Mouse (Mus musculus) embryonic facial prominence, embryonic 13.5 days (tissue): Measurements from ENCODE around the gene Carnmt1. TPM values are rescaled to one million over a fixed set of nuclear protein-coding genes. Genes with fewer than 3 reads are reported as not detected.

Experiments used
- ATAC-seq: fragments of 200-750 bp; cut with Nextera tagmentation; 2 replicates; pipeline ENCODE4 v1.8.0; 2017; ENCODE audit warnings: low read depth; ENCODE audit not compliant: insufficient number of reproducible peaks, insufficient read depth, low FRiP score, low TSS enrichment
- H3K27ac ChIP-seq: fragments of 300-500 bp; sonication (generic); 2 replicates; pipeline ENCODE4 v1.5.1; 2015; ENCODE audit warnings: moderate library complexity, mild to moderate bottlenecking, inconsistent platforms
- H3K27me3 ChIP-seq: fragments of 300-500 bp; sonication (generic); 2 replicates; pipeline ENCODE4 v1.6.1; 2015; ENCODE audit warnings: mild to moderate bottlenecking, inconsistent platforms
- H3K36me3 ChIP-seq: fragments of 300-500 bp; sonication (generic); 2 replicates; pipeline ENCODE4 v1.6.1; 2015; ENCODE audit warnings: mild to moderate bottlenecking, inconsistent platforms
- H3K4me1 ChIP-seq: fragments of 300-500 bp; sonication (generic); 2 replicates; pipeline ENCODE4 v1.6.1; 2015; ENCODE audit warnings: inconsistent platforms
- H3K4me2 ChIP-seq: fragments of 300-500 bp; sonication (generic); 2 replicates; pipeline ENCODE4 v1.6.1; 2015; ENCODE audit warnings: moderate library complexity, mild to moderate bottlenecking, inconsistent platforms
- H3K4me3 ChIP-seq: fragments of 300-500 bp; sonication (generic); 2 replicates; pipeline ENCODE4 v1.5.1; 2015; ENCODE audit warnings: mild to moderate bottlenecking, inconsistent platforms
- H3K9ac ChIP-seq: fragments of 300-500 bp; sonication (generic); 2 replicates; pipeline ENCODE4 v1.6.1; 2015; ENCODE audit warnings: mild to moderate bottlenecking, inconsistent platforms
- H3K9me3 ChIP-seq: fragments of 300-500 bp; sonication (generic); 2 replicates; pipeline ENCODE4 v1.6.1; 2016; ENCODE audit warnings: inconsistent platforms
- WGBS: fragments of 180-500 bp; shearing (Covaris S2); methylation state at CpG from one replicate; pipeline ENCODE4 v1.1.7; 2015; ENCODE audit warnings: mixed read lengths; 5-methylcytosine and 5-hydroxymethylcytosine counted together
- polyA plus RNA-seq: library from polyadenylated mRNA; unstranded; fragments of >200 nt; fragmentation: Nextera tagmentation; extraction: Ambion mirVana; gene quantifications from 2 replicates; pipeline ENCODE4 v1.2.1, GENCODE M21; 2015

Gene Carnmt1
- polyA plus RNA-seq, 1 experiment from 2014 or later, result 37.3 TPM

- no peaks in the 10 kb centered on the region for H3K9me3 ChIP-seq
- peaks cover 12% of the 10 kb centered on the region for H3K36me3 ChIP-seq
- 0 out of 2 replicates have a peak overlapping the region, but pooled peaks have one; percentile 11 for H3K27ac ChIP-seq
- no peaks in the 10 kb centered on the region for H3K27me3 ChIP-seq
- no peak overlapping the region for H3K4me2 ChIP-seq
- peaks cover 8% of the 10 kb centered on the region; the same call in 1 of the 2 replicates for H3K4me1 ChIP-seq
- WGBS, result 38% methylated on average over 4 of the region's 4 CpGs
- no peak for ATAC-seq
- H3K9ac ChIP-seq, result no peak overlapping the region
- no peak overlapping the region for H3K4me3 ChIP-seq
These were observed 29.6 kb upstream of the Carnmt1 start for GRCm38 (mm10) chr19:18641001-18641400.

- no peaks in the 10 kb centered on the region for H3K9me3 ChIP-seq
- H3K4me1 ChIP-seq, result peaks cover 8% of the 10 kb centered on the region; the same call in 1 of the 2 replicates
- peaks cover 13% of the 10 kb centered on the region for H3K36me3 ChIP-seq
- H3K4me2 ChIP-seq, result no peak overlapping the region
- H3K27me3 ChIP-seq, result no peaks in the 10 kb centered on the region
- H3K4me3 ChIP-seq, result no peak overlapping the region
- 54% methylated on average over 4 of the region's 4 CpGs for WGBS
- no peak overlapping the region for H3K27ac ChIP-seq
- ATAC-seq, result no peak
- H3K9ac ChIP-seq, result no peak overlapping the region
These were observed 27.2 kb upstream of the Carnmt1 start for GRCm38 (mm10) chr19:18643411-18643810.

- no peaks in the 10 kb centered on the region for H3K9me3 ChIP-seq
- H3K4me2 ChIP-seq, result no peak overlapping the region
- no peak overlapping the region for H3K9ac ChIP-seq
- no peak for ATAC-seq
- H3K4me1 ChIP-seq, result peaks cover 8% of the 10 kb centered on the region; the same call in 1 of the 2 replicates
- H3K4me3 ChIP-seq, result no peak overlapping the region
- 86% methylated on average over 6 of the region's 6 CpGs for WGBS
- no peak overlapping the region for H3K27ac ChIP-seq
- peaks cover 13% of the 10 kb centered on the region for H3K36me3 ChIP-seq
- no peaks in the 10 kb centered on the region for H3K27me3 ChIP-seq
These were observed 26.5 kb upstream of the Carnmt1 start for GRCm38 (mm10) chr19:18644084-18644483.

- Histone ChIP-seq H3K27ac (no peak overlapping the region), H3K9me3 (no peaks in the 10 kb centered on the region), H3K4me1 (0 out of 2 replicates have a peak, but pooled peaks cover 3% of the 10 kb centered on the region), H3K4me3 (no peak overlapping the region), H3K4me2 (no peak overlapping the region), H3K36me3 (peaks cover 13% of the 10 kb centered on the region), H3K27me3 (no peaks in the 10 kb centered on the region), H3K9ac (no peak overlapping the region)
- 58% methylated on average over 3 of the region's 3 CpGs for WGBS
- no peak for ATAC-seq
These were observed 24.2 kb upstream of the Carnmt1 start for GRCm38 (mm10) chr19:18646397-18646796.

- Histone ChIP-seq H3K27ac (no peak overlapping the region), H3K4me3 (no peak overlapping the region), H3K36me3 (peaks cover 13% of the 10 kb centered on the region), H3K4me1 (no peaks in the 10 kb centered on the region), H3K4me2 (no peak overlapping the region), H3K27me3 (no peaks in the 10 kb centered on the region), H3K9me3 (no peaks in the 10 kb centered on the region), H3K9ac (no peak overlapping the region)
- no peak for ATAC-seq
- 74% methylated on average over 5 of the region's 5 CpGs for WGBS
These were observed 23.6 kb upstream of the Carnmt1 start for GRCm38 (mm10) chr19:18646853-18647420.

GRCm38 (mm10) chr19:18647775-18648557, 22.6 kb upstream of the Carnmt1 start:
- Histone ChIP-seq H3K36me3 (peaks cover 6% of the 10 kb centered on the region; the same call in 1 of the 2 replicates), H3K27ac (no peak overlapping the region), H3K9me3 (no peaks in the 10 kb centered on the region), H3K4me3 (no peak overlapping the region), H3K4me1 (no peaks in the 10 kb centered on the region), H3K9ac (no peak overlapping the region), H3K4me2 (no peak overlapping the region), H3K27me3 (no peaks in the 10 kb centered on the region)
- 75% methylated on average over 9 of the region's 9 CpGs for WGBS
- ATAC-seq, result no peak

GRCm38 (mm10) chr19:18648558-18648945, 22.0 kb upstream of the Carnmt1 start:
- Histone ChIP-seq H3K27ac (no peak overlapping the region), H3K36me3 (peaks cover 4% of the 10 kb centered on the region; the same call in 1 of the 2 replicates), H3K27me3 (no peaks in the 10 kb centered on the region), H3K4me2 (no peak overlapping the region), H3K4me3 (no peak overlapping the region), H3K9ac (no peak overlapping the region), H3K4me1 (no peaks in the 10 kb centered on the region), H3K9me3 (no peaks in the 10 kb centered on the region)
- 70% methylated on average over 6 of the region's 6 CpGs for WGBS
- no peak for ATAC-seq

GRCm38 (mm10) chr19:18649955-18650354, 20.6 kb upstream of the Carnmt1 start:
- Histone ChIP-seq H3K4me2 (no peak overlapping the region), H3K27ac (no peak overlapping the region), H3K9me3 (no peaks in the 10 kb centered on the region), H3K9ac (no peak overlapping the region), H3K4me3 (no peak overlapping the region), H3K36me3 (peaks cover 4% of the 10 kb centered on the region; the same call in 1 of the 2 replicates), H3K4me1 (no peaks in the 10 kb centered on the region), H3K27me3 (no peaks in the 10 kb centered on the region)
- ATAC-seq, result no peak
- 86% methylated on average over 4 of the region's 4 CpGs for WGBS

- H3K4me3 ChIP-seq, result no peak overlapping the region
- peaks cover 4% of the 10 kb centered on the region; the same call in 1 of the 2 replicates for H3K36me3 ChIP-seq
- no peaks in the 10 kb centered on the region for H3K27me3 ChIP-seq
- WGBS, result 77% methylated on average over 6 of the region's 6 CpGs
- H3K9me3 ChIP-seq, result no peaks in the 10 kb centered on the region
- H3K27ac ChIP-seq, result no peak overlapping the region
- H3K9ac ChIP-seq, result no peak overlapping the region
- no peaks in the 10 kb centered on the region for H3K4me1 ChIP-seq
- no peak for ATAC-seq
- H3K4me2 ChIP-seq, result no peak overlapping the region
These were observed 20.1 kb upstream of the Carnmt1 start for GRCm38 (mm10) chr19:18650473-18650872.

GRCm38 (mm10) chr19:18652592-18652991, 18.0 kb upstream of the Carnmt1 start:
- H3K4me1 ChIP-seq, result no peaks in the 10 kb centered on the region
- ATAC-seq, result no peak
- no peaks in the 10 kb centered on the region for H3K27me3 ChIP-seq
- no peak overlapping the region for H3K27ac ChIP-seq
- H3K4me2 ChIP-seq, result no peak overlapping the region
- WGBS, result 28% methylated on average over 4 of the region's 4 CpGs
- no peak overlapping the region for H3K9ac ChIP-seq
- H3K36me3 ChIP-seq, result no peaks in the 10 kb centered on the region
- no peak overlapping the region for H3K4me3 ChIP-seq
- H3K9me3 ChIP-seq, result no peaks in the 10 kb centered on the region

GRCm38 (mm10) chr19:18653058-18653457, 17.5 kb upstream of the Carnmt1 start:
- Histone ChIP-seq H3K4me3 (no peak overlapping the region), H3K36me3 (no peaks in the 10 kb centered on the region), H3K9ac (no peak overlapping the region), H3K4me2 (no peak overlapping the region), H3K9me3 (no peaks in the 10 kb centered on the region), H3K27me3 (no peaks in the 10 kb centered on the region), H3K27ac (no peak overlapping the region), H3K4me1 (no peaks in the 10 kb centered on the region)
- WGBS, result 73% methylated on average over 6 of the region's 6 CpGs
- no peak for ATAC-seq

- 88% methylated on average over 8 of the region's 8 CpGs for WGBS
- Histone ChIP-seq H3K36me3 (no peaks in the 10 kb centered on the region), H3K9ac (no peak overlapping the region), H3K4me1 (no peaks in the 10 kb centered on the region), H3K27me3 (no peaks in the 10 kb centered on the region), H3K4me3 (no peak overlapping the region), H3K4me2 (no peak overlapping the region), H3K27ac (no peak overlapping the region), H3K9me3 (no peaks in the 10 kb centered on the region)
- ATAC-seq, result no peak
These were observed 16.2 kb upstream of the Carnmt1 start for GRCm38 (mm10) chr19:18654330-18654729.
